Mouse (Mus musculus): ENCODE data around the gene Dhx58. TPM values are rescaled to one million over a fixed set of nuclear protein-coding genes. Genes with fewer than 3 reads are reported as not detected.

Gene Dhx58
- polyA plus RNA-seq, 1 experiment from 2014 or later: 1.9 TPM

Other genes starting within 250 kb of the Dhx58 start
- 6.6 and 6.7 TPM in 2 replicates for gene Klhl11, start 231.5 kb downstream of the Dhx58 start, polyA plus RNA-seq (2015; fragmentation: Nextera tagmentation; extraction: Ambion mirVana)
- 67.8 and 69.7 TPM in 2 replicates for gene Acly, start 176.3 kb downstream of the Dhx58 start, polyA plus RNA-seq (2015; fragmentation: Nextera tagmentation; extraction: Ambion mirVana)
- 0.19 and 0.62 TPM in 2 replicates for gene Ttc25, start 158.7 kb downstream of the Dhx58 start, polyA plus RNA-seq (2015; fragmentation: Nextera tagmentation; extraction: Ambion mirVana)
- 18.1 and 20.2 TPM in 2 replicates for gene Cnp, start 129.4 kb downstream of the Dhx58 start, polyA plus RNA-seq (2015; fragmentation: Nextera tagmentation; extraction: Ambion mirVana)
- 67.0 and 67.3 TPM in 2 replicates for gene Nkiras2, start 85.0 kb downstream of the Dhx58 start, polyA plus RNA-seq (2015; fragmentation: Nextera tagmentation; extraction: Ambion mirVana)
- gene Dnajc7, start 84.1 kb downstream of the Dhx58 start, polyA plus RNA-seq (2015; fragmentation: Nextera tagmentation; extraction: Ambion mirVana): 172 and 191 TPM in 2 replicates
- gene Zfp385c, start 11.8 kb downstream of the Dhx58 start, polyA plus RNA-seq (2015; fragmentation: Nextera tagmentation; extraction: Ambion mirVana): 0.09 and 0.51 TPM in 2 replicates
- 33.4 and 34.7 TPM in 2 replicates for gene Kat2a, start 8.2 kb upstream of the Dhx58 start, polyA plus RNA-seq (2015; fragmentation: Nextera tagmentation; extraction: Ambion mirVana)
- 0.21 TPM in 1 of 2 replicates, not detected in the other for gene Hspb9, start 9.6 kb upstream of the Dhx58 start, polyA plus RNA-seq (2015; fragmentation: Nextera tagmentation; extraction: Ambion mirVana)
- 13.4 and 13.6 TPM in 2 replicates for gene Rab5c, start 33.9 kb upstream of the Dhx58 start, polyA plus RNA-seq (2015; fragmentation: Nextera tagmentation; extraction: Ambion mirVana)
- not detected in 2 replicates for gene Kcnh4, start 55.7 kb upstream of the Dhx58 start, polyA plus RNA-seq (2015; fragmentation: Nextera tagmentation; extraction: Ambion mirVana)
- not detected in 2 replicates for gene Hcrt, start 58.7 kb upstream of the Dhx58 start, polyA plus RNA-seq (2015; fragmentation: Nextera tagmentation; extraction: Ambion mirVana)
- 6.0 and 7.2 TPM in 2 replicates for gene Ghdc, start 66.7 kb upstream of the Dhx58 start, polyA plus RNA-seq (2015; fragmentation: Nextera tagmentation; extraction: Ambion mirVana)
- gene Stat5b, start 146.5 kb upstream of the Dhx58 start, polyA plus RNA-seq (2015; fragmentation: Nextera tagmentation; extraction: Ambion mirVana): 24.3 and 27.0 TPM in 2 replicates
- 5.2 and 5.9 TPM in 2 replicates for gene Stat5a, start 155.1 kb upstream of the Dhx58 start, polyA plus RNA-seq (2015; fragmentation: Nextera tagmentation; extraction: Ambion mirVana)
- 41.8 and 42.9 TPM in 2 replicates for gene Stat3, start 235.3 kb upstream of the Dhx58 start, polyA plus RNA-seq (2015; fragmentation: Nextera tagmentation; extraction: Ambion mirVana)